Mouse (Mus musculus) kidney, adult 2 months (tissue): ENCODE measurements around the gene Eif4e1b. TPM values are rescaled to one million over a fixed set of nuclear protein-coding genes. Genes with fewer than 3 reads are reported as not detected.

Experiments
- DNase-seq: peaks from one replicate; pipeline ENCODE4 v3.0.0; 2021
- H3K27ac ChIP-seq: fragments of 200-500 bp; 2 replicates; pipeline ENCODE4 v1.5.1; 2012; ENCODE audit warnings: low read depth, low read length, control low read depth, inconsistent platforms; ENCODE audit not compliant: insufficient read depth
- H3K27me3 ChIP-seq: fragments of 200-500 bp; replicated peaks from 2 replicates; pipeline ENCODE4 v1.6.1; 2012; ENCODE audit warnings: mild to moderate bottlenecking, moderate library complexity, low read length, inconsistent platforms; ENCODE audit not compliant: control insufficient read depth, insufficient read depth
- H3K36me3 ChIP-seq: fragments of 200-500 bp; 2 replicates; pipeline ENCODE4 v1.6.1; 2012; ENCODE audit warnings: mild to moderate bottlenecking, moderate library complexity, low read length, inconsistent platforms; ENCODE audit not compliant: control insufficient read depth, insufficient read depth
- H3K4me1 ChIP-seq: fragments of 200-500 bp; 2 replicates; pipeline ENCODE4 v1.6.1; 2011; ENCODE audit warnings: low read length; ENCODE audit not compliant: control insufficient read depth, insufficient read depth
- H3K4me3 ChIP-seq: fragments of 200-500 bp; 2 replicates; pipeline ENCODE4 v1.5.1; 2011; ENCODE audit warnings: mild to moderate bottlenecking, low read depth, low read length, control low read depth; ENCODE audit not compliant: insufficient read depth
- CTCF ChIP-seq: fragments of 200-500 bp; conservative IDR thresholded peaks from 2 replicates; pipeline ENCODE4 v1.5.1; 2011; ENCODE audit warnings: low read depth, mild to moderate bottlenecking, control low read depth, low read length, moderate library complexity, mixed read lengths; ENCODE audit not compliant: insufficient read depth, insufficient read length
- POLR2A ChIP-seq: fragments of 200-500 bp; IDR thresholded peaks from one replicate; pipeline ENCODE4 v1.6.1; 2011; ENCODE audit warnings: low read depth, low read length, control low read depth
- WGBS: fragments of 180-500 bp; shearing (Covaris S2); methylation state at CpG from one replicate; pipeline ENCODE4 v1.1.7; 2018; 5-methylcytosine and 5-hydroxymethylcytosine counted together
- polyA plus RNA-seq: library from polyadenylated mRNA; depleted of rRNA; stranded (reverse); fragments of >200 nt; gene quantifications from 2 replicates; pipeline ENCODE4 v1.2.3, GENCODE M21; 2012

Eif4e1b gene
- polyA plus RNA-seq, 1 experiment: not detected

- WGBS: 31% methylated on average over 9 of the region's 9 CpGs
- Histone ChIP-seq H3K36me3 (no peaks in the 10 kb centered on the region), H3K27me3 (no peaks in the 10 kb centered on the region), H3K27ac (no peak overlapping the region), H3K4me1 (no peaks in the 10 kb centered on the region), H3K4me3 (no peak overlapping the region)
- DNase-seq: no peak
- TF ChIP-seq CTCF (no peak), POLR2A (no peak)
These were observed 28.5 kb upstream of the Eif4e1b start for GRCm38 (mm10) chr13:54755201-54755830.

DNA sequence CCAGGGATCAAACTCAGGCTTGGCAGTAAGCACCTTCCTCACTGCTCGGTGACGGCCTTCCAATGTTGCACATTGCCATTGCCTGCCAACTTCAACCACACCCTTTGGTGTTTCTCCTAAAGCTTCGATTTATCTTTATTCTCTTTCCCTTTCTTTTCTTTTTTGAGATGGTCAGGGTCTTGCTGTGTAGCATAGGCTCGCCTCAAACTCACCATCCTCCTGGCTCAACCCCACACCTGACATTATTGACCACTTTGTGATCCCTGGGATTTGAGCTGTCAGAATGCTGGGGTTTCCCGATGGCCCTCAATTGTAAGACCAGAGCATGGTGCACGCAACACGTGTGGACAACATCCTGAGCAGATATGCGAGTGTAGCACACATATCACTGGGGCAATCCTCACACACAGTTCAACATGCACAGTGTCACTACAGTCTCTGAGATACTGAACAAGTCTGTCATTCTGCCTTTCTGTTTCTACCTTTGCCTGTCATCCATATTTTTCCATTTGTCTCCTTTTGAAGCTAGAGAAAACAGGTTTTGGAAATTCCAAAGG is 27.6 kb upstream of the Eif4e1b start:
- TF ChIP-seq POLR2A (no peak), CTCF (no peak)
- no peaks in the 10 kb centered on the region for H3K4me1 ChIP-seq
- no peak overlapping the region for H3K4me3 ChIP-seq
- no peak for DNase-seq
- no peaks in the 10 kb centered on the region for H3K27me3 ChIP-seq
- 90% methylated on average over 8 of the region's 8 CpGs for WGBS
- no peak overlapping the region for H3K27ac ChIP-seq
- H3K36me3 ChIP-seq: no peaks in the 10 kb centered on the region

GRCm38 (mm10) chr13:54757093-54757830 is 26.5 kb upstream of the Eif4e1b start:
- no peak for DNase-seq
- Histone ChIP-seq H3K27ac (no peak overlapping the region), H3K36me3 (no peaks in the 10 kb centered on the region), H3K4me3 (no peak overlapping the region), H3K27me3 (no peaks in the 10 kb centered on the region), H3K4me1 (no peaks in the 10 kb centered on the region)
- no peak for TF ChIP-seq CTCF
- no peak for TF ChIP-seq POLR2A
- WGBS: 46% methylated on average over 10 of the region's 10 CpGs

DNA sequence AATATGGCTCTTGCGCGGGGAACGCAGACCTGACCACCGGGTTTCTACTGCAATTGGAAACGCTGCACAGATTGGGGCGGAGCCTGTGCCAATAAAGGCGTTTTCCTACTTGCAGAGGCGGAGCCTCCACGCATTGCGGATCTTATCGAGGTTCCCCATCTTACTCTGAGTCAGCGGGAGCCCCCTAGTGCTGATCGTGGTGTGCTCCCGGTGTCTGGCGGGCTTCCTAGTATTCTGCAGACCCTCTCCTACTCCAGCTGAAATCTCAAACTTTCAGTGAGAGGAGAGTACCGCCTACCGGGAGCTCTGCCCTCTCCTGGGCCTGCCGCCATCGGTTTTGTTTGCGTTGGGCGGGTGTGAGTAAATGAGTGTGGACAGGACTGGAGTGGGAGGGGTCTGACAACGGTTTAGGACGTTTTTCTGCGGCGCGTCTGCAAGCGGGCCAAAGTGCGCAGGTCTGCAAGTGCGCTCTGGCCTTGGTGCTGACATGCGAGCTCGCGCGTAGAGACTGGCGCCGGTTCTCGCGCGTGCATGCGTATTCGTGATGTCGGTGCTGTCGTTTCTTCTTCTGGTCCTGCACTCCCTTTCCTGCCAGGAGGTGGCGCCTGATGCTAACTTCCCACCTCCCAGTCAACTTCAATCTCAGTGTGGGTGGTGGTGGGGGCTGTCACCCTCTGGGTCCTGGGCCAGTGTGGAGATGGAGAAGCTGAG is 25.6 kb upstream of the Eif4e1b start:
- Histone ChIP-seq H3K27ac (no peak overlapping the region), H3K27me3 (no peaks in the 10 kb centered on the region), H3K4me3 (peak overlapping the region; percentile 25; the same call in 1 of the 2 replicates), H3K4me1 (no peaks in the 10 kb centered on the region), H3K36me3 (no peaks in the 10 kb centered on the region)
- WGBS: under 1% methylated on average over 43 of the region's 43 CpGs
- TF ChIP-seq POLR2A: no peak
- TF ChIP-seq CTCF: peak; percentile 65
- DNase-seq: peak; percentile 80

- DNase-seq: no peak
- H3K4me1 ChIP-seq: no peaks in the 10 kb centered on the region
- H3K36me3 ChIP-seq: no peaks in the 10 kb centered on the region
- no peak overlapping the region for H3K4me3 ChIP-seq
- H3K27ac ChIP-seq: no peak overlapping the region
- 3% methylated on average over 29 of the region's 29 CpGs for WGBS
- TF ChIP-seq POLR2A: no peak
- TF ChIP-seq CTCF: no peak
- no peaks in the 10 kb centered on the region for H3K27me3 ChIP-seq
These were observed 24.9 kb upstream of the Eif4e1b start for GRCm38 (mm10) chr13:54758756-54759470.

- H3K27ac ChIP-seq: no peak overlapping the region
- no peak overlapping the region for H3K4me3 ChIP-seq
- DNase-seq: no peak
- no peaks in the 10 kb centered on the region for H3K36me3 ChIP-seq
- WGBS: 8% methylated on average over 7 of the region's 7 CpGs
- H3K27me3 ChIP-seq: no peaks in the 10 kb centered on the region
- H3K4me1 ChIP-seq: no peaks in the 10 kb centered on the region
- TF ChIP-seq CTCF (no peak), POLR2A (no peak)
These were observed 24.3 kb upstream of the Eif4e1b start for GRCm38 (mm10) chr13:54759496-54759895.
